Mouse (Mus musculus) gastrocnemius, postnatal 36 days (tissue): Measurements from ENCODE around the gene Usp2. TPM values are rescaled to one million over a fixed set of nuclear protein-coding genes. Genes with fewer than 3 reads are reported as not detected.

ENCODE experiments used
- DNase-seq, 2 experiments: peaks; one replicate each; pipeline ENCODE4 v3.0.0; 2022
- intact Hi-C: fragments of 180-260 bp; cut with DNase I; formaldehyde crosslinking; loops from one replicate; pipeline ENCODE4 v1.15.1; 2025
- long read RNA-seq, 2 experiments: library from polyadenylated mRNA; stranded (forward); transcript quantifications; one replicate each; pipeline ENCODE4 v2.0.0; 2021
- total RNA-seq, 2 experiments: library from RNA; stranded (reverse); gene quantifications; 2 replicates each; pipeline ENCODE4 v1.2.3; 2021

Usp2 gene
- 100 to 1,000 TPM; 236 to 254 TPM for total RNA-seq
- long read RNA-seq, experiment 1, transcript Usp2-202 (12 exons, 2,057 nt), result major isoform, 45 of 131 reads
- long read RNA-seq, experiment 1, partial matches to known transcripts, result 21 of 131 reads
- long read RNA-seq, experiment 1, other reads (novel, unspliced or antisense), result 57 of 131 reads
- long read RNA-seq, experiment 2, transcript Usp2-203 (13 exons, 2,122 nt), result minor isoform, 5 of 218 reads
- long read RNA-seq, experiment 2, transcript Usp2-202 (12 exons, 2,057 nt), result major isoform, 90 of 218 reads
- long read RNA-seq, experiment 2, partial matches to known transcripts, result 48 of 218 reads
- long read RNA-seq, experiment 2, other reads (novel, unspliced or antisense), result 73 of 218 reads

DNA sequence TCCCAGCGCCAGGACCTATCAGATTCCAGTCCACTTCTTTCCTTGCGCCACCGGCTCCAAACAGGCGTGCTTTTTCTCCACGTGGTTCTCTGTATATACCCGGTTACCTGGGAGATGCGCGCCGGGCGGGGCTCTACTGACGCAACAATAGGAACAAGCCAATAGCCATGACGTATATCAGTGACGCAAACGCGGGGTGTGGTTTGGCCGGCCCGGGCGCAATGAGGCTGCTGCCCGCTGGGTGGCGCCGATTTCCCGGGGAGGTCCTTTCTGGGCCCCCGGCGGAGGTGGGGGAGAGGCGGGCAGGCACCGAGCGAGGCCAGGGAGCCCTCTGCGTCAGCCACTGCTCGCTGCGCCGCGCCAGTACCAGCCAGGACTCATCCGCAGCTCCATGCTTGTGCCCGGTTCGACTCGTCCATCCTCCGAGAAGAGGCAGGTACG, at the start of gene Usp2:
Gene Usp2, plus strand, starts transcription at position 237 of the 441 bp plus-strand sequence.
- intact Hi-C loops, result no loop called here
- peak; percentile 98 to 100 for DNase-seq

GRCm38 (mm10) chr9:44017846-44018245, 49.0 kb upstream of the Usp2 start:
- intact Hi-C loops, result no loop called here
- no peak for DNase-seq

DNA sequence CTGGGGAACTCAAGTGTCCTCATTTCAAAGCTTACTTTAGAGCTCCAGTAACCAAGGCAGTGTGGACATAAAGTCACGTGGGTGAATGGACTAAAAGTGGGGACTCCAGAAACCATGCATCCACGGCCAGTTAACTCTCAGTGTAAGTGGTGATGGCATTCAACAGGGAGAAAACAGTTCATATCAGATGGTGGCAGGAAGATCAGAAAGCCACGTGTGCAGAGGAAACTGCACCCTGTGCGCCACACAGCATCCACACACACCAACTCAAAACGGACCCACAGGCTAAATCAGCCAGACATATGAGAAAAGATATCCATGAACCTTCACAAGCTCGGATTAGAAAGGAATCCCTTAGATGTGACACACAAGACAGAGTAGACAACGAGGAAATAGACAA, 46.8 kb upstream of the Usp2 start:
- no peak for DNase-seq
- intact Hi-C loops, result no loop called here

DNA sequence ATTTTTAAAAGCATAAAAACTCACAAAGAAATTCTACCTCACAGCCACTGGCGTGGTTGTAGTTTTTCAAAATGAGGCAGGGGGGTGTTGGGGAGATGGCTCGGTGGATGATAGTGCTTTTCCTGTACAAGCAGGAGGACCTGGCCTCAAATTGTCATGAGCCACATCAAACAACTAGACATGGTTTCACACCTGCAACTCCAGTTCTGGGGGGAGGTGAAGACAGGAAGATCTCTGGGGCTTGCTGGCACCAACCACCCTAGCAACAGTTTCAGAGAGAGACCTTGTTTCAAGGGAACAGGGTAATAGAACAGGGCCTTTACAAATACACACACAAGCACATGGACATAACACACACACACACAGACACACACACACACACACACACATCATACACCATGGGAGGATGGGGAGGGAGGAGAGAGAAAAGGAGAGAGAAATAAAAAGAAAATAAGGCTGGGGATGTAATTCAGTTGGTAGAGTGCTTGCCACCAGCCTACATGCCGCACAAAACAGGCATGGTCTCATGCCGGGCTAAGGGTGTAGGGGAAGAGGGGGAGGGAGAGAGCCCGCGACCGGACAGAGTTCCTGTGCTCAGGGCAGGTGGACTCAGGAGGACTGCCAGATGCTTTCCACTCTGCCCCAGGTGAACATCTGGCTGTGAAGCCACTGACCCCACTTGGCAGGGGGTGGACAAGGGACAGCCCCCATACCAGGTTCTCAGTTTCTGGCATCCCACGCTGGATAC, 44.5 kb upstream of the Usp2 start:
- no peak for DNase-seq
- intact Hi-C loops, result no loop called here

- intact Hi-C loops, result no loop called here
- DNase-seq, result no peak
Observed at GRCm38 (mm10) chr9:44024096-44024495, 42.7 kb upstream of the Usp2 start.

GRCm38 (mm10) chr9:44029580-44030236, 37.1 kb upstream of the Usp2 start:
- intact Hi-C loops, result no loop called here
- DNase-seq, result no peak

GRCm38 (mm10) chr9:44030646-44031045, 36.2 kb upstream of the Usp2 start:
- DNase-seq, result no peak
- intact Hi-C loops, result no loop called here

GRCm38 (mm10) chr9:44031079-44031478, 35.7 kb upstream of the Usp2 start:
- no peak for DNase-seq
- intact Hi-C loops, result no loop called here

GRCm38 (mm10) chr9:44031946-44032345, 34.9 kb upstream of the Usp2 start:
- no peak for DNase-seq
- intact Hi-C loops, result loop anchor here (1.0 kb wide), 1 partner anchor 23 kb away; no protein-coding TSS in a partner anchor

GRCm38 (mm10) chr9:44033317-44033716, 33.5 kb upstream of the Usp2 start:
- DNase-seq, result no peak
- intact Hi-C loops, result no loop called here

GRCm38 (mm10) chr9:44033957-44034727, 32.7 kb upstream of the Usp2 start:
- DNase-seq, result no peak
- intact Hi-C loops, result no loop called here

DNA sequence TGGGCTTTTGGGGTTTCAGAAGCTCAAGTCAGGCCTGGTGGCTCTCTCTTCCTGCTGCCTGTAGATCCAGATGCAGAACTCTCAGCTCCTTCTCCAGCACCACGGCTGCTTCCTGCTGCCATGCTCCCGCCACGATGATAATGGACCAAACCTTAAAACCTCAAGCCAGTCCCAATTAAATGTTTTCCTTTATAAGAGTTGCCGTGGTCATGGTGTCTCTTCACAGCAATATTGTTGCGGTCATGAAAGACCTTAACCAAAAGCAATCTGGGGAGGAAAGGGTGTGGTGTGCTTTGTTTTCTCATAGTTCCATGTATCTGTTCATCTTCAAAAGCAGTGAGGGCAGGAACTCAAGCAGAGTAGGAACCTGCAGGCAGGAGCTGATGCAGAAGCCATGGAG, 29.7 kb upstream of the Usp2 start:
- DNase-seq, result no peak
- intact Hi-C loops, result no loop called here

GRCm38 (mm10) chr9:44041511-44042395, 25.1 kb upstream of the Usp2 start:
- intact Hi-C loops, result loop anchor here (10.0 kb wide), 1 partner anchor 297 kb away; the partner anchor contains the start of gene Nectin1
- no peak for DNase-seq

DNA sequence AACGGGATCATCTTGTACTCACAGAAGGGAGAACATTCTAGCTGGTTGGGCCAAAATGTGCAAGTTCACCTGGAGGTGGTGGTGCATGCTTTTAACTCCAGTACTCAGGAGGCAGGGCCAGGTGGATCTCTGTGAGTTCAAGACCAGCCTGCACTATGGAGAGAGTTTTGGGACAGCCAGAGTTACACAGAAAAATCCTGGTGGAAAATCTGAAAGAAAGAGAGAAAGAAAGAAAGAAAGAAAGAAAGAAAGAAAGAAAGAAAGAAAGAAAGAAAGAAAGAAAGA, 24.5 kb upstream of the Usp2 start:
- DNase-seq, result no peak
- intact Hi-C loops, result loop anchor here (10.0 kb wide), 1 partner anchor 298 kb away; the partner anchor contains the start of gene Nectin1

GRCm38 (mm10) chr9:44042836-44043707, 23.7 kb upstream of the Usp2 start, which contains the start of gene Thy1:
TSS of gene Thy1 (plus strand) at chr9:44043384.
- peak; percentile 38 to 41 for DNase-seq
- intact Hi-C loops, result loop anchor here (10.0 kb wide), 1 partner anchor 298 kb away; the partner anchor contains the start of gene Nectin1

GRCm38 (mm10) chr9:44043708-44044425, 23.0 kb upstream of the Usp2 start:
- intact Hi-C loops, result loop anchor here (10.0 kb wide), 1 partner anchor 299 kb away; the partner anchor contains the start of gene Nectin1
- no peak for DNase-seq

DNA sequence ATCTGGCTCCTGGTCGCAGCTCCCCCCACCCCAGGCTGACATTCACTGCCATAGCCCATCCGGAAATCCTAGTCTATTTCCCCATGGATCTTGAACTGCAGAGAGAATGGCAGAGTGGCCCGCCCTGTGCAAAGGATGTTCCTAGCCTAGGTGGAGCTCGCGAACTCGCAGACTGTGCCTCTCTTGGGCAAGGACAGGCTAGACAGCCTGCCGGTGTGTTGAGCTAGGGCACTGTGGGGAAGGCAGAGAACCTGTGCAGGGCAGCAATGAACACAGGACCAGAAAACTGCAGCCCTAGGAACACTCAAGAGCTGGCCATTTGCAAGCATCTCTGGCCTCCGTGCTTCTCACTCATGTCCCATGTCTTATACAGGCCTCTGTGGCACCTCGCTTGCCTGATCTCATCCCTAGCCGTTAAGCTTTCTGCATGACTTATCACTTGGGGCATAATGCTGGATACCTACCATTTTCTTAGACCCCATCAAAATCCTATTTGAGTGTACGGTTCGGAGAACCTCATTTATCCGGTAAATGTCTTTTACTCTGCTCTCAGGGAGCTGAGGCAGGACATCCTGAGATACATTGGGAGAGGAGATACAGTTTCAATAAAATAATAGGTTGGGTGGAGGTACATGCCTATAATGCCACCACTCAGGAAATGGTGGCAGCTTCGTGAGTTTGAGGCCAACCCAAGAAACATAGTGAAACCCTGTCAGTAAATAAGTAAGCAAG, 22.2 kb upstream of the Usp2 start:
- intact Hi-C loops, result loop anchor here (10.0 kb wide), 1 partner anchor 300 kb away; the partner anchor contains the start of gene Nectin1

More for the DNA sequence above, 22.2 kb upstream of the Usp2 start:
- no peak for DNase-seq
